Mouse (Mus musculus) limb, embryonic 11.5 days (tissue): ENCODE results near the gene Elmo2. TPM values are rescaled to one million over a fixed set of nuclear protein-coding genes. Genes with fewer than 3 reads are reported as not detected.
A peak's percentile ranks its signal among the peaks of the same experiment; 100 is the strongest.

Experiments used
- ATAC-seq: fragments of 200-750 bp; cut with Nextera tagmentation; 2 replicates; pipeline ENCODE4 v1.8.0; 2017; ENCODE audit warnings: low read depth; ENCODE audit not compliant: insufficient number of reproducible peaks, low FRiP score, low TSS enrichment
- DNase-seq: peaks from one replicate; pipeline ENCODE4 v3.0.0-alpha.2; 2015; ENCODE audit warnings: low spot score
- H3K27ac ChIP-seq: fragments of 300-500 bp; sonication (generic); replicated peaks from 2 replicates; pipeline ENCODE4 v1.5.1; 2014; ENCODE audit warnings: low read depth, mild to moderate bottlenecking, low read length
- H3K27me3 ChIP-seq: fragments of 300-500 bp; sonication (generic); 2 replicates; pipeline ENCODE4 v1.6.1; 2014; ENCODE audit warnings: mild to moderate bottlenecking, low read length, mixed read lengths; ENCODE audit not compliant: control insufficient read depth, insufficient read depth
- H3K36me3 ChIP-seq: fragments of 300-500 bp; sonication (generic); 2 replicates; pipeline ENCODE4 v1.6.1; 2014; ENCODE audit warnings: mild to moderate bottlenecking, low read length, moderate library complexity, mixed read lengths; ENCODE audit not compliant: control insufficient read depth, insufficient read depth
- H3K4me1 ChIP-seq: fragments of 300-500 bp; sonication (generic); 2 replicates; pipeline ENCODE4 v1.6.1; 2014; ENCODE audit warnings: low read length, mixed read lengths; ENCODE audit not compliant: control insufficient read depth, insufficient read depth
- H3K4me2 ChIP-seq: fragments of 300-500 bp; sonication (generic); 2 replicates; pipeline ENCODE4 v1.6.1; 2014; ENCODE audit warnings: low read depth, mild to moderate bottlenecking, moderate library complexity; ENCODE audit not compliant: severe bottlenecking
- H3K4me3 ChIP-seq: fragments of 300-500 bp; sonication (generic); 2 replicates; pipeline ENCODE4 v1.5.1; 2014; ENCODE audit warnings: low read depth, low read length
- H3K9ac ChIP-seq: fragments of 300-500 bp; sonication (generic); 2 replicates; pipeline ENCODE4 v1.6.1; 2014; ENCODE audit warnings: mild to moderate bottlenecking, low read length
- H3K9me3 ChIP-seq: fragments of 300-500 bp; sonication (generic); 2 replicates; pipeline ENCODE4 v1.6.1; 2016; ENCODE audit warnings: low read length; ENCODE audit not compliant: control insufficient read depth
- WGBS: fragments of 180-500 bp; shearing (Covaris S2); extraction: QIAGEN DNeasy Blood & Tissue Kit; methylation state at CpG from one replicate; pipeline ENCODE4 v1.1.7; 2014; 5-methylcytosine and 5-hydroxymethylcytosine counted together
- polyA plus RNA-seq: library from polyadenylated mRNA; unstranded; fragments of >200 nt; fragmentation: Nextera tagmentation; extraction: Ambion mirVana; gene quantifications from 2 replicates; pipeline ENCODE4 v1.2.1, GENCODE M21; 2014

Gene Elmo2
- polyA plus RNA-seq, 1 experiment from 2014 or later, result 86.0 TPM

GRCm38 (mm10) chr2:165320531-165321150 lies 5.6 kb downstream of the Elmo2 start:
- H3K36me3 ChIP-seq, result no peaks in the 10 kb centered on the region
- no peak overlapping the region for H3K27ac ChIP-seq
- no peaks in the 10 kb centered on the region for H3K27me3 ChIP-seq
- H3K4me1 ChIP-seq, result peaks cover 40% of the 10 kb centered on the region
- no peaks in the 10 kb centered on the region for H3K9me3 ChIP-seq
- H3K4me2 ChIP-seq, result no peak overlapping the region
- WGBS, result 71% methylated on average over 12 of the region's 12 CpGs
- DNase-seq (no peak), ATAC-seq (no peak)
- no peak overlapping the region for H3K4me3 ChIP-seq
- H3K9ac ChIP-seq, result no peak overlapping the region

DNA sequence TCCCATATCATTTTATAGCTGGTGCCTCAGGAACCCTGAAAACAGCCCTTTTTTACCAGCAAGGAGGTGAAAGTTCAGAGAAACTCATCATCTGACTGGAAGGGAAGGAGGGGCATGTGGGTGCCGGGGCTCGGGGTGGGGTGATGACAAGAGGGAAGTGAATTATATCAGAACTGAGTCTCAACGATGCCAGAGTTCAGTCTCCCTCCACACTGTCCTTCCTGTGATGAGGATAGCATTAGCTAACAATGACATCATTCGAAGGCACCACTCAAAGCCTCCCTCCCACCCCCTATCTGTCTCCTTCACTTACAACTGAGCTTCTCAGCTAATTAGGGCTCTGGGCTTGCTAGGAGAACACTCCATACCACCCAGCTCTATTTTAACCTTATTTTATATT lies 6.8 kb downstream of the Elmo2 start:
- no peak overlapping the region for H3K4me2 ChIP-seq
- H3K36me3 ChIP-seq, result no peaks in the 10 kb centered on the region
- WGBS, result 74% methylated on average over 4 of the region's 4 CpGs
- H3K27ac ChIP-seq, result no peak overlapping the region
- peaks cover 30% of the 10 kb centered on the region for H3K4me1 ChIP-seq
- H3K27me3 ChIP-seq, result no peaks in the 10 kb centered on the region
- ATAC-seq, result no peak
- no peak overlapping the region for H3K9ac ChIP-seq
- DNase-seq, result no peak
- no peak overlapping the region for H3K4me3 ChIP-seq
- H3K9me3 ChIP-seq, result no peaks in the 10 kb centered on the region

GRCm38 (mm10) chr2:165318941-165319340 lies 7.3 kb downstream of the Elmo2 start:
- no peak for ATAC-seq
- no peaks in the 10 kb centered on the region for H3K27me3 ChIP-seq

DNA sequence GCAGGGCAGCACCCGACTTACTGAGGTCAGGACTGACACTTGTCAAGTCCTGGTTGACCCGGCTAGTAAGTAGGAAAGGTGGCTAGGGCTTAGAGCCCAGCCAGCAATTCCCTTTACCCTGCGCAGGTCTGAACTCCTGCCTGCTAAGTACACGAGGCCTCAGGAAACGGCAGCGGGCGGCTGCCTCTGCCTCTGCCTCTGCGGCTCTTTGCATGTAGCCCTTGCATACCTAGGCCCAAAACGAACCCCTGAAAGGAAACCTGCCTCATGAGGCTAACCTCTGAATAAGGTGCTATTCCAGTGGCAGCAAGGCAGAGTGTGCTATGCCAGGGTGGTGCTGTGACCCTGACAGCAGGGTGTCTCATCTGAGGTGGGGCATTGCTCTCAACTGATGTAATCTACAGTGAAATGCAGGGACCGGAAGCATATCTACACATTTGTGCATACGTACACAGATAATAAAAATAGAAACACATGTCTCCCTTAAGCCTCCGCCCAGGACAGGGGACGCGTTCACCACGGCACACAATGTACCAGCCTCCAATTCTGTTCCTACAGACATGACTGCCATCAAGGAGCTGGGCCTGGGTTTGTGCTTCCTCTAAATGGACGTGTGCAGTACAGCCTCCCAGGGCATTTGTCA lies 8.5 kb downstream of the Elmo2 start:
- no peak overlapping the region for H3K4me3 ChIP-seq

More at GRCm38 (mm10) chr2:165318941-165319340, 7.3 kb downstream of the Elmo2 start:
- H3K4me2 ChIP-seq, result no peak overlapping the region
- no peak overlapping the region for H3K27ac ChIP-seq
- no peaks in the 10 kb centered on the region for H3K9me3 ChIP-seq
- H3K9ac ChIP-seq, result no peak overlapping the region
- H3K36me3 ChIP-seq, result no peaks in the 10 kb centered on the region; the same call in 1 of the 2 replicates
- no peak overlapping the region for H3K4me3 ChIP-seq
- WGBS, result 86% methylated on average over 7 of the region's 7 CpGs
- no peak for DNase-seq
- H3K4me1 ChIP-seq, result peaks cover 28% of the 10 kb centered on the region

GRCm38 (mm10) chr2:165316837-165317473 lies 9.3 kb downstream of the Elmo2 start:
- Histone ChIP-seq H3K4me1 (peaks cover 28% of the 10 kb centered on the region), H3K36me3 (no peaks in the 10 kb centered on the region; the same call in 1 of the 2 replicates), H3K27ac (no peak overlapping the region; the same call in 1 of the 2 replicates), H3K4me3 (no peak overlapping the region), H3K4me2 (peak overlapping the region; percentile 7; the same call in 1 of the 2 replicates), H3K9me3 (no peaks in the 10 kb centered on the region), H3K9ac (no peak overlapping the region), H3K27me3 (no peaks in the 10 kb centered on the region)
- WGBS, result 10% methylated on average over 9 of the region's 9 CpGs
- DNase-seq (peak; percentile 74), ATAC-seq (peak; percentile 80)

More for the DNA sequence above, 8.5 kb downstream of the Elmo2 start:
- ATAC-seq (0 out of 2 replicates have a peak, but pooled peaks have one; percentile 12), DNase-seq (no peak)
- Histone ChIP-seq H3K4me1 (peaks cover 28% of the 10 kb centered on the region), H3K9me3 (no peaks in the 10 kb centered on the region), H3K9ac (no peak overlapping the region), H3K4me2 (no peak overlapping the region), H3K27me3 (no peaks in the 10 kb centered on the region), H3K36me3 (no peaks in the 10 kb centered on the region; the same call in 1 of the 2 replicates), H3K27ac (0 out of 2 replicates have a peak overlapping the region, but pooled peaks have one; percentile 32)
- 56% methylated on average over 16 of the region's 16 CpGs for WGBS

GRCm38 (mm10) chr2:165316204-165316603 lies 10.1 kb downstream of the Elmo2 start:
- Histone ChIP-seq H3K4me3 (no peak overlapping the region), H3K9me3 (no peaks in the 10 kb centered on the region), H3K4me2 (no peak overlapping the region), H3K36me3 (peaks cover 3% of the 10 kb centered on the region), H3K27me3 (no peaks in the 10 kb centered on the region), H3K9ac (no peak overlapping the region), H3K27ac (no peak overlapping the region), H3K4me1 (peaks cover 23% of the 10 kb centered on the region)
- WGBS, result 67% methylated on average over 10 of the region's 10 CpGs
- no peak for DNase-seq
- ATAC-seq, result no peak

- WGBS, result 93% methylated on average over 8 of the region's 8 CpGs
- Histone ChIP-seq H3K9ac (no peak overlapping the region), H3K4me3 (no peak overlapping the region), H3K4me2 (no peak overlapping the region), H3K4me1 (peaks cover 20% of the 10 kb centered on the region), H3K27ac (no peak overlapping the region), H3K36me3 (peaks cover 5% of the 10 kb centered on the region), H3K9me3 (no peaks in the 10 kb centered on the region), H3K27me3 (no peaks in the 10 kb centered on the region)
- ATAC-seq, result no peak
- no peak for DNase-seq
Observed at GRCm38 (mm10) chr2:165314197-165314596, 12.1 kb downstream of the Elmo2 start.

- WGBS, result 81% methylated on average over 7 of the region's 7 CpGs
- no peaks in the 10 kb centered on the region for H3K27me3 ChIP-seq
Observed at GRCm38 (mm10) chr2:165312381-165312780, 13.9 kb downstream of the Elmo2 start.

More at GRCm38 (mm10) chr2:165312381-165312780, 13.9 kb downstream of the Elmo2 start:
- Histone ChIP-seq H3K9me3 (no peaks in the 10 kb centered on the region), H3K36me3 (peaks cover 5% of the 10 kb centered on the region), H3K4me1 (peaks cover 11% of the 10 kb centered on the region), H3K4me2 (no peak overlapping the region), H3K4me3 (no peak overlapping the region), H3K9ac (no peak overlapping the region), H3K27ac (no peak overlapping the region)
- ATAC-seq (no peak), DNase-seq (no peak)
